In the genomic region with DNA sequence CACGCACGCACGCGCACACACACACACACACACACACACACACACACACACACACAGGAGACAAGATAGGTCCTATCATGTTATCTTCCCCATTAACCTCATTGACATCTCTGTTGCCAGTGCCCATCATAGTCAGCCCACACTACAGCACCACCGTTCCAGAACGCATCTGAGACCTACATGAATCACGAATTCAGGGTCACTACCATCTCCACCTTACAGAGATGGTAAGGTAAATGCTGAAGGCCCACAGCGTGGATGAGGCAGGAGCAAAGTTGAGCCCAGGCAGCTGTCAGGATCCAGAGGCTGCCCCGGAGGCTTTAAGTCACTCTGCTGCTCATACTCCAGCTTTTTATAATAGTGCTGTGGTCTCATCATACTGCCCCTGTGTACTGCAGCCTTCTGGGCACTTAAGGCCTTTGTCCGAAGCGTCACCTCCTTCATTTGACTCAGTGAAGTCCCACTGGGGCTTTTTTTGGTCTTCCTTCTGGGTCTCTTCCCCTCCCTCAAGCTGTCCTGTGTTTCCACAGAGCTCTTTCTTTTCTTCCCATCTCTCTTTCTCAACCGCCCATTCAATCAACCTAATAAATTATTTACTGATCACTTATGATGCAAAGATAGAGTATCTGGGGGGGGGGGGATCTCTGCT, we compare ENCODE assay signal across 11 mouse cellular contexts. TPM values are rescaled to one million over a fixed set of nuclear protein-coding genes. Genes with fewer than 3 reads are reported as not detected.
DNase-seq lines count a peak whose midpoint lies in the region; ATAC-seq and TF ChIP-seq lines count a peak whose summit lies in the region.
"Had no signal": no experiment of that assay in that cellular context is flagged by ENCODE, and none has a peak within 500 bp of the region (broad histone marks: within the 10 kb centered on the region; RNA-seq: fewer than 3 reads in every experiment).

No protein-coding gene starts in this region.

- no peaks in the 10 kb centered on the region for H3K9me3 ChIP-seq in liver, embryonic 15.5 days (replicated peaks)
- H3K9me3 ChIP-seq in neural tube, embryonic 14.5 days (ENCODE audit: control insufficient read depth, low read length), result no peaks in the 10 kb centered on the region
- H3K9me3 ChIP-seq: limb, embryonic 15.5 days had no signal

- no peak for DNase-seq in gastrocnemius, adult 2 months
- DNase-seq in gastrocnemius, adult 18-20 months (ENCODE audit: low spot score), result no peak
- no peak for DNase-seq in liver
- no peak for DNase-seq in gastrocnemius, adult 8-10 months (ENCODE audit: low spot score in 2 of 2)
- no peak for DNase-seq in layer of hippocampus, postnatal 25 days (ENCODE audit: extremely low spot score in 1 of 2, low spot score in 1 of 2)
- DNase-seq: lung, postnatal 10 days had no signal

- peaks cover 8% of the 10 kb centered on the region for H3K4me1 ChIP-seq in liver, embryonic 15.5 days (replicated peaks)
- peaks cover 10% of the 10 kb centered on the region for H3K4me1 ChIP-seq in embryonic fibroblast, embryonic 13.5 days (ENCODE audit: control insufficient read depth, insufficient read depth, low read length)
- no peaks in the 10 kb centered on the region for H3K4me1 ChIP-seq in neural tube, embryonic 14.5 days (ENCODE audit: control insufficient read depth, insufficient read depth, low read length)

- intact Hi-C loops in gastrocnemius, adult 2 months (cut with DNase I), result no loop called here

- H3K36me3 ChIP-seq in liver, embryonic 15.5 days (replicated peaks), result no peaks in the 10 kb centered on the region
- no peaks in the 10 kb centered on the region for H3K36me3 ChIP-seq in neural tube, embryonic 14.5 days (ENCODE audit: control insufficient read depth, insufficient read depth, low read length)
- H3K36me3 ChIP-seq: limb, embryonic 15.5 days had no signal

- TF ChIP-seq POLR2A in embryonic fibroblast, embryonic 13.5 days (IDR thresholded peaks at IDR 0.05; ENCODE audit: low read depth, low read length), result no peak

- H3K27ac ChIP-seq in gastrocnemius, adult 2 months, result peak overlapping the region; percentile 40; the same call in 1 of the 2 replicates
- H3K27ac ChIP-seq in liver, embryonic 15.5 days (replicated peaks), result no peak overlapping the region
- peak overlapping the region; percentile 58 for H3K27ac ChIP-seq in embryonic fibroblast, embryonic 13.5 days (ENCODE audit: insufficient read depth, low read length)
- H3K27ac ChIP-seq in neural tube, embryonic 14.5 days (ENCODE audit: low read depth, low read length), result no peak overlapping the region
- H3K27ac ChIP-seq: hindbrain, postnatal 0 days; limb, embryonic 15.5 days had no signal

- 0 out of 2 replicates have a peak overlapping the region, but pooled peaks have one; percentile 23 for H3K4me2 ChIP-seq in liver, embryonic 15.5 days
- no peak overlapping the region for H3K4me2 ChIP-seq in neural tube, embryonic 14.5 days (ENCODE audit: low read depth, low read length)

- TF ChIP-seq CTCF in gastrocnemius, adult 2 months (IDR thresholded peaks at IDR 0.05), result no peak
- TF ChIP-seq CTCF in embryonic fibroblast, embryonic 13.5 days (IDR thresholded peaks at IDR 0.05; ENCODE audit: borderline replicate concordance, insufficient read depth, low read length), result no peak

- no peak for ATAC-seq in liver, embryonic 15.5 days (ENCODE audit: insufficient read depth)
- 0 out of 2 replicates have a peak, but pooled peaks have one; percentile 11 for ATAC-seq in neural tube, embryonic 14.5 days (ENCODE audit: low read depth)

- no peak overlapping the region for H3K4me3 ChIP-seq in gastrocnemius, adult 2 months
- no peak overlapping the region for H3K4me3 ChIP-seq in liver, embryonic 15.5 days (replicated peaks)
- H3K4me3 ChIP-seq in embryonic fibroblast, embryonic 13.5 days (ENCODE audit: insufficient read depth, low read length), result no peak overlapping the region
- H3K4me3 ChIP-seq in neural tube, embryonic 14.5 days (ENCODE audit: low read depth, low read length), result no peak overlapping the region

- H3K9ac ChIP-seq in liver, embryonic 15.5 days, result no peak overlapping the region
- H3K9ac ChIP-seq in neural tube, embryonic 14.5 days (replicated peaks; ENCODE audit: low read depth, low read length), result no peak overlapping the region

- H3K27me3 ChIP-seq in liver, embryonic 15.5 days, result 0 out of 2 replicates have a peak, but pooled peaks cover 3% of the 10 kb centered on the region
- H3K27me3 ChIP-seq in neural tube, embryonic 14.5 days (ENCODE audit: control insufficient read depth, insufficient read depth, low read length), result no peaks in the 10 kb centered on the region
- H3K27me3 ChIP-seq: limb, embryonic 15.5 days had no signal

- WGBS in liver, embryonic 15.5 days (ENCODE audit: insufficient replicate concordance), result 66% methylated on average over 12 of the region's 12 CpGs
- 68% methylated on average over 12 of the region's 12 CpGs for WGBS in neural tube, embryonic 14.5 days

RNA-seq across cellular contexts. Expression of a gene that starts 33.9 kb away (rescaled TPM):
- 10 to 100 TPM in 1 of 2 experiments, 1 to 10 TPM in 1; 9.5 to 10.8 TPM for total RNA-seq in gastrocnemius, adult 2 months (2021)
- total RNA-seq in gastrocnemius, adult 18-20 months (2021), result 1 to 10 TPM; 6.9 to 9.3 TPM
- polyA plus RNA-seq in liver, embryonic 15.5 days (2015; fragmentation: Nextera tagmentation; extraction: Ambion mirVana), result 5.8 and 6.2 TPM in 2 replicates
- 54.8 and 59.7 TPM in 2 replicates for polyA plus RNA-seq in embryonic fibroblast, embryonic 13.5 days (2011; ENCODE audit: insufficient read length, low read depth, missing spikeins)
- 17.7 and 18.4 TPM in 2 replicates for polyA plus RNA-seq in neural tube, embryonic 14.5 days (2014; fragmentation: Nextera tagmentation; extraction: Ambion mirVana)
- 1 to 10 TPM; 4.7 to 8.3 (median 6.8) TPM for total RNA-seq in gastrocnemius, adult 8-10 months (2022)
- total RNA-seq in layer of hippocampus, postnatal 25 days (2021), result 100 to 1,000 TPM; 129 to 132 TPM

RNA-seq across cellular contexts. Expression of a gene that starts 40.1 kb away (rescaled TPM):
- total RNA-seq in gastrocnemius, adult 2 months (2021), result 10 to 100 TPM; 78.9 to 89.0 TPM
- total RNA-seq in gastrocnemius, adult 18-20 months (2021), result 10 to 100 TPM; 83.4 to 98.3 TPM
- polyA plus RNA-seq in liver, embryonic 15.5 days (2015; fragmentation: Nextera tagmentation; extraction: Ambion mirVana), result 31.2 and 33.1 TPM in 2 replicates
- 51.5 and 57.0 TPM in 2 replicates for polyA plus RNA-seq in embryonic fibroblast, embryonic 13.5 days (2011; ENCODE audit: insufficient read length, low read depth, missing spikeins)
- polyA plus RNA-seq in neural tube, embryonic 14.5 days (2014; fragmentation: Nextera tagmentation; extraction: Ambion mirVana), result 92.3 and 178 TPM in 2 replicates
- 10 to 100 TPM; 71.4 to 96.4 (median 80.9) TPM for total RNA-seq in gastrocnemius, adult 8-10 months (2022)
- total RNA-seq in layer of hippocampus, postnatal 25 days (2021), result 10 to 100 TPM; 88.1 to 96.4 TPM

Comparison
In these comparisons a context has a peak if more than half of its experiments do, and no peak if none do; other contexts are left out.
1. H3K27ac ChIP-seq: peak in gastrocnemius, adult 2 months (single experiment) and embryonic fibroblast, embryonic 13.5 days (single experiment); none in liver, embryonic 15.5 days (single experiment) and neural tube, embryonic 14.5 days (single experiment).
2. RNA of a gene that starts 33.9 kb away (total RNA-seq): 129 to 132 TPM in layer of hippocampus, postnatal 25 days; 9.5 to 10.8 TPM in gastrocnemius, adult 2 months, 6.9 to 9.3 TPM in gastrocnemius, adult 18-20 months and 4.7 to 8.3 TPM in gastrocnemius, adult 8-10 months; every median in the first group is over 10 times any median in the second.